Mouse (Mus musculus) gastrocnemius, adult 18-20 months (tissue): ENCODE data around the gene Zfp296. TPM values are rescaled to one million over a fixed set of nuclear protein-coding genes. Genes with fewer than 3 reads are reported as not detected.

Experiments
- DNase-seq: peaks from one replicate; pipeline ENCODE4 v3.0.0; 2021; ENCODE audit warnings: low spot score
- long read RNA-seq, 2 experiments: library from polyadenylated mRNA; stranded (forward); transcript quantifications; one replicate each; pipeline ENCODE4 v2.0.0; 2021
- total RNA-seq, 2 experiments: library from RNA; stranded (reverse); gene quantifications; 2 replicates each; pipeline ENCODE4 v1.2.3; 2021

Gene Zfp296
- total RNA-seq, result under 1 TPM; 0.43 to 0.71 TPM
- long read RNA-seq, experiment 1, result 0 reads
- long read RNA-seq, experiment 2, result 0 reads

DNA sequence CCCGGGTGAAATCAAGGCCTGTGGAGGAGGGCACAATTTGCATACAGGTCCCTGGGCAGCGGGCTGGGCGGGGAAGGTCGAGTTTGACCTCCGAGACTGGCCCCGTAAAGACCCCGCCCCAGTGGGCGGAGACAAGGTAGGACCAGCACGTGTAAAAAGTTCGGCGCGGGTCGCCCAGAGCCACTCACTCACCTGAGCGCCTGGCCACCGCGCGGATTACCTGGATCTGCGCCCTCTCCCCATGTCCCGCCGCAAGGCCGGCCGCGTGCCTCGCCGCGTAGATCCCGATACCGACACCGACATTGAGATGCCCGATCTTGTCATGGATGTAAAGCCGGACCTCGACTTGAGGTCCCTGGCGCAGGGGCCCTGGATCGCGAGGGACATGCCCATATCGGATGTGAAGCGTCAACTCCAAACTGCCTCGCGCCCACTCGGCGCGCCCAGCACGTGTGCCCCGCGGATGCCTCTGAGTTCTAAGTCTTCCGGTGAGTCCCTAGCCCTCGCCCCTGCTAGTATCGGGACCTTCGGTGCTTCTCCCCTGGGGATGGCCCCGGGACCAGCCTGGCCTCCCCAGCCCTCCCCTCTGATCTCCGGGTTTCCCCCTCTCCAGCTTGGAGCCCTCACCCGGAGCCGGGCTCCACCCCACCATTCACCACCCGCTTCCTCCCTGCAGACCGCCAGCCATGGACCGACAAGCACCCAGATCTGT lies at the start of gene Zfp296, which contains the start of gene Gemin7:
Gene Zfp296 (plus strand): TSS at position 147 of the 712 bp plus-strand sequence.
Gene Gemin7 (minus strand): TSS at position 455 of the 712 bp plus-strand sequence.
- peak; percentile 21 for DNase-seq

DNA sequence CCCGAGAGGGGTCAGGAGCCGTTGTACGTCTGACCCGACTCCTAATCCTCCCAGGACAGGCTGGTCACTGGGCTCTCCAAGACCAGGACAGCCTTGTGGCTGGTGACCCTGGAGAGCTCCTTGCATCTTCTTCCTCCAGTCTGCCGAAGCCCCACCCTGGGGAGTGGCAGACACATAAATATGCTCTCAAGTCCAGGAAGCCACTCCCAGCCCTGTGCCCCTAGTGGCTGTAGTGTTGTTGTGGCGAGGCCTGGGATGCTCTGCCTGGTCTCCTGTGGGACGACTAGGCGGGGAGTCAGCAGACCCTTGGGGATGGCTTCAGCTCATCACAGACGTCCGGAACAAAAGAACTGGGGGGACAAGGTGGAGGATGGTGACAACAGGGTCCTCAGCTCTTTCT lies 46.0 kb upstream of the Zfp296 start:
- DNase-seq, result no peak

DNA sequence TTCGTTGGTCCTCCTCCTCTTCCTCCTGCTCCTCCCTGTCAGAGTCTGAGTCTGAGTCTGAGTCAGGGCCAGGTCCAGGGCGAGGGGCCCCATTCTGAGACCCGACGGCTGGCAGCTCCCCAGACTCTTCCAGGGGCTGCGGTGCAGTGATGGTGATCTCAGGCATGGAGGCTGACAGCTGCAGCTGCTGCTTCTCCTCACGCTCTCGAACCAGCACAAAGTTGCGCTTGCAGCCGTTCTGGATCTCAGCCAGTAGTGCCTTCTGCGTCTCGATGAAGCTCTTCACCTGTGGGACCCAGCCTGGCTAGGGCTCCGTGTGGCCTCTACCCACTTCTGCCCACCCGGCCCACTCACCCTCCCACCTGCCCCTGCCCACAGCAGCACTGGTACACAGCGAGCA lies 44.8 kb upstream of the Zfp296 start:
- no peak for DNase-seq

DNA sequence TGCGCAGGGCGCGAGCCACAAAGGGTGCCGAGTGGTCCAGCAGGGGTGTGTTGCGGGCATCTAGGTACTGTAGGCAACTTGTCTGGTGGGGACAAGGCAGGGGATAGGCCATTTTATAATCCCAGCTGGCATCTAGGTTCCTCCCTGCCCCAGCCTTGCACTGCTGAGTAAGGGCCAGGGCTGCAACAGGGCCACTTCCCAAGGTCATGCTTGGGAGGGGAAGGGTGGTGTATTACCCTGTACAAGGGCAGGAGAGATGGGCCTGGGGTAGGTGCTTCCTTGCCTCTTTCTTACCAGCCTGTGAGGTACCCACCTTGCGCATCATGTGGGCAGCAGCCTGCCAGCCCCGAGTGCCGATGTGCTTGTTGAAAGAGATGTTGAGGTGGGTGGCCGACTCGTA lies 42.4 kb upstream of the Zfp296 start:
- no peak for DNase-seq

DNA sequence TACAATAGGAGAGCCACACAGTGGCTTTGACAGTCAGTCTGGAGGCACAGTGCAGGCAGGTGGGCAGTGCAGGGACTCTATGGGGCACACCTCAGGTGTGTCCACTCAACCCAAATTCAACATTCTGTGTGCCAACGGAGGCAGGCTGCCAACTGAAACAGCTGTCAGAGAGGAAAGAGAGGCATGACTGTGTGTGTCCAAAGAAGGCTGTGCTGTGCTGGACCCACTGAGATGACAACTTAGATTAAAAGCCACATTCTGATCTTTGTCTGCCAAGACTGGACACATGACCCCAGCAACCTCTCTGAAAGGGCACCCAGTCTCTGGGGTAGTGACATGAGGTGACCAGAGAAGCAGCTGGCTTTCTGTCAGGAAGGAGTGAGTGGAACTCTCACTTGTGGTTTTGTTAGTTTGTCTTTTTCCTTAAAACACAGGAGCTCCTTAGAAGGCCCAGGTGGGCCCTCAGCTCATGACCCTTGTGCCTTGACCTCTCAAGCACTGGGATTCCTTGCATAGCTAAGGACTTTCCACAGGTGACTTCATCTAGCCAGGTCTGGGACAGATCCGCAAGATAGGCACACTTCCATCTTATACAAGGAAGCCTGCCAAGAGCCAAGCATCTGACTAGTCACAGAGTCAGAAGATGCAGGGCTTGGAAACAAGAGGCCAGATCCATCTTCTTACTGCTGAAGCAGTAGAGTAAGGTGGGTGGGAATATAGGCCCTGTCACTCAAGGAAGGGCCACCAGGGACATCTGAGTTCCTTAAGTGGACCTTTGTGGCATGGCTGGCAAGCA lies 36.1 kb upstream of the Zfp296 start:
- peak; percentile 44 for DNase-seq

DNA sequence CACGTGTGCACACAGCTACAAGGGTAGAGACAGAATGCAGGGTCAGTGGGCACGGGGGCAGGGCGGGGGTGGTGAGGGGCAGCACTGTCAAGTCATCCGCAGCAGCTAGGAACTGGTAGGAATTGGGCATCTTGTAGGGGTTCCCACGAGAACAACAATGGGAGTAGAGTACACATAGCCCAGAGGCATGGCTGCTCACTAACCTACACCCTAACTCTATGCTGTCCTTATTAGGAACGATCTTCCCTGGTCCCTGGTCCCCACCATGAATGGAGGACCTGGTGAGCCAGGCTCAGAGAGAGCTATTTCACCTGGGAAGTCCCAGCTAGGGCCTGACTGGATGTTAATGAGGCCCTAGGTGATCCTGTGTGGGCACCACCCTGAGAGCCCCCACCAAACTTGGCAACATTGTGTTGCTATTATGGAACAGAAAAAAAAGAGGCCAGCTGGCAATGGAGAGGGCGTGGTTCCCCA lies 35.4 kb upstream of the Zfp296 start:
- no peak for DNase-seq

DNA sequence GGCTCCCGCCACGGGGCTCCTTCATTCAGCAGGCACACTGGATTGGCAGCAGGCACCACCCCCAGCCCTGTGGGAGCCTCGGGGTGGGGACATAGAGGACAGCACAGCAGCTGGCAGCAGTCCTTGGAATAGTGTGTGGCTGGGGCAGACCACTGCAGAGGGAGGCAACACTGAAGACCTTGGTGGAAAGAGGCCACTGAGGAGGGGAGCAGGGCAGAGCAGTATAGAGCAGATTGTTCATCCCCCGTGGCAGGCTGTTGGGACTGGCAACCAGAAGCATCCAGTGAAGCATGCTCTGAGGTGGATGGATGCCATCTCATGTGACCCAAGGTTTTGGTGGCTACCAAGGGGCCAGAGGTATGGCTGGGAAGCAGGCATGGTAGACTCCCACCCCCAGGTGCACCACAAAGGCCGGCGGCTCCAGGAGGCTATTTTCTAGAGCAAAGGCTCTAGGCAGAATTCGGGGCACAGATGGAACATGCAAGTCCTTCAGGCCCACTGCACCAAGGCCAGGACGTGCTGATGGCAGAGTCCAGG lies 34.9 kb upstream of the Zfp296 start:
- no peak for DNase-seq

DNA sequence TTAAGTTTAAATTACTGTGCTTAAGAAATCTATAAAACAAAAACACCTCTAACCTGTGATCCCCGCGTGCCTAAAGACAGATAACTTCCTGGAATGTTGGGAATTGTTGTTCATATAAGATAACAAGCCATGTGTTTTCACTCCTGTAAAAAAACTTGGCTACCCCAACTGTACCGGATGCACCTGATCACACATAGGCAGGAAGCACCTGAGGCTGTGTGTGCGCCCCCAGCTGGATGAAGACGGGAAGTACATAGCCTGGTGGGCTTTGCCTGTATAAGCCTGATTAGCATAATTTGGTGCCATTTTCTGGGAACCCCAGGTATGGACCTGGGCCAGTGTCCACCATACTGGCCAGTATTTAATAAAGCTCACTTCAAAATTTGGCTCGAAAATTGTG lies 33.5 kb upstream of the Zfp296 start:
- DNase-seq, result no peak

DNA sequence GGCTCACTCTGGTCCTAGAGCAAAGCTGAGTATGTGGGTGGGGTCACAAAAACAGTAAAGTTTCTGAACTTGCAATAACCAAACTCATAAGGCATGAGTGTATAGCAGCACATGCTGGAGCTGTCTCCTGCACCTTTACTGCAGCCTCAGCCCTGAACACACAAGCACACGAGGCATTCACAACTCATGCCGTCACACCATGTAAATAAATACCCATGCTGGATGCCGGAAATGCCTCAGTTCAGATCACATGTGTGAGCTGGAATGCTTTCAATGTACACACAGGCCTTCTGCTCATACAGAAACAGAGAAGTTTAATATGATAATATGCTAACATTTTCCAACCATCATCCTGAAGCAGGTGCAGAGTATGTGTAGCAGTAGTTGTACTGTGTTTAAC lies 31.1 kb upstream of the Zfp296 start:
- DNase-seq, result no peak

DNA sequence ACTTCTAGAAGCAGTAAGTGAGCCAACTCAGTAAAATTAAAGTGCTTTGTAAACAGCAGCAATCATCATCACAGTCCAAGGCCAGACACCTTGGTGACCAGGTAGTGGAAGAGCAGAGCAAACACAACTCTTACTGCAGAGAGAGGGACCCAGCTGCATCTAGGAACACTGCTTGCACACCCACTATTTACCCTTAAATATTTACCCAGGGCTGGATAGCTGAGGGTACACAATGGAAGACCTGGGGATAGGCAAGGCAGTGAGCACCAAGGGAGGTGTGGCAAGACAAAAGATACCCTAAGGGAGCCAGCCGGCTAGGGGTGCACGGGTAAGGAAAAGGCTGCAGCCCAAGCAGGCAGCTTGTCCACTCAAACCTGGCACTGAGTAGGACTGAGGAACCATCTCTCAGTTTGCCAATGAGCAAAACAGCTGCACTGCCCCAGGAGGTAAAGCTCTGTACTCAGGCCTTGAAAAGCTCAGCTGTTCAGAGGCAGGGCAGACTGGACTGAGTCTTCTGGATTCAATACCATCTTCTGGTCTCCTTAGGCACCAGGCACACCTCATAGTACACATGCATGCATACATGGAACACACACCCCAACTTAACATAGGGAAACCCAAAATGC lies 29.6 kb upstream of the Zfp296 start:
- DNase-seq, result no peak

DNA sequence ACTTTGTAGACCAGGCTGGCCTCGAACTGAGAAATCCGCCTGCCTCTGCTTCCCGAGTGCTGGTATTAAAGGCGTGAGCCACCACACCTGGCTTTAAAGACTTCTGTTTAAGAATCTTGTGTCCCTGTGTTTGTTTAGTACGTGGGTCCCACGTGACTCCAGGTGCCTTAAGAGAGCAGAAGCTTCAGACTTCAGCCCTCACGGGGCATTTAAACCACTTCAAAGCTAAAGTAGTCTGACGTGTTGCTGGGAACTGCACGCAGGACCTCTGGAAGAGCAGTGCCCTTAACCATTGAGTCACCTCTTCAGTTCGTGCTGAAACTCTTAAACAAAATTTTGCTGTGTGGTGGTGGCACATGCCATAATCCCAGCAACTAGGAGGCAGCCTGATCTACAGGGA lies 27.7 kb upstream of the Zfp296 start:
- no peak for DNase-seq

DNA sequence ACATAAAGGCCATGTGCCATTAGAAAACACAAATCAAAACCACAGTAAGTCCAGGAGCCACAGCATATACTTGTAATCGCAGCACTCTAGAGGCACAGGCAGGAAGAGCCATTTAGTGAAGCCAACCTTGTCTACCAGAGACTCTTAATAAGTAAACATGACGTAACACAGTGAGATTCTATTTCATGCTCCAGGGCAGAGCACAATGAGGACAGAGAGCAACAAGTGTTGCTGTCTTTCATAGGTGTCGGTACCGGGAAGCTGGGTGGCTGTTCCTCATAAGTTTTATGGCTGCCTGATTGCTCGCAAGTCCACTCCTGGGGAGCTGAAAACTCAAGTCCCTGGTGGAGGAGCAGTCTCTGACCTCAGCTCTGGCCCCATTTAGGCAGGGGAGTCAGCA lies 25.5 kb upstream of the Zfp296 start:
- no peak for DNase-seq

DNA sequence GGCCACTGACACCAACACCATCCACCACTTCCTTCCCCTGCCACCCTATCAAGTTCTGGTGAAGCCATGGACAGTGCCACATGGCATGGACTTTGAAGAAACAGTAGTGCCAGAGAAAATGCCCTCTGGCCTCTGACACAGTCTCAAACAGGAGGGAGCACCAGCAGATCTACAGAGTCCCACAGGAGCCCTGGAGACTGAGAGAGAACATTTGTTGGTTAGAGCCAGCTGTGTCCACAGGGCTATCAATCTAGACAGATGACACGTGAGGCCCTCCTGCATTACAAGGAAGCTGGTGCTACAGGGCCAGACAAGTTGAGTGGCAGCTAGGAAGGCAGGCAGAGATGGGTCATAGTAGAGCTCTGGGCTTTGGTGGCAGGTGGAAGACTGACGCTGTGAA lies 24.6 kb upstream of the Zfp296 start:
- DNase-seq, result no peak

DNA sequence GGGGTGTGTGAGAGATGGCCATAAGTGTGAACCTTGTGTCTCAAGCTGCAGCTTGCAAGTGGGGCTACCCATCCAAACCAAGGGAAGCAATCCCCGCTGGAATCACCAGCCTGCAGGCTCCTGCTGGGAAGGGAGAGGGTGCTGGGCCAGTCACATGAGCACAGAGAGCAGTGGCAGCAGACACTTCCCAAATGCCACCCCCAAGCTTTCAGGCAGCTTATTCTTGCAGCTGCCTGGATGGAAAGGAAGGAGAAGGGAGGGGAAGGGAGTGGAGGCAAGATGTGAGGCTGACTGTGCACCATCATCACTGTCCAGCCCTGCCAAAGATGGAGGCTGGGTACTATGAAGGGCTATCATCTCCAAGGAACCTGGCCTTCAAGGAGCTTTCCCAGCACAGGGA lies 22.9 kb upstream of the Zfp296 start:
- DNase-seq, result no peak

DNA sequence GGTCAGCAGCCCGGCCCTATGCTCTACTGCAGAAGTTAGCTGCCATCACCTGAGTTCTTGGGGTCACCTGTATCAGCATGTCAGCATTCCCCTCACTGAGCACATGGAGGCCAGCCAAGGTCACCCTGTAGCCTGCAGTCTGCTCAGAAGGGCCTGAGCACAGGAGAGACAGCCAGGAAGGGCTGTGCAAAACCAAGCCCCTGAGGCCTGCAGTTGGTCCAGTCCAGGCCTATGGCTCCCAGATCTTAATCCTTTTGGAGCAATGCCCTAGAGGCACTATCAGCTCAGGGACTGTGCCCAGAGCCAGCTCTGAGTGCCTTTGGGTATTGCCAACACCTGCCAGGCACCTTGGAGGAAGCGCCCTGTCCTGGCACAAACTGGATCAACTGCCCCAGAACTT lies 20.0 kb upstream of the Zfp296 start:
- DNase-seq, result peak; percentile 53

DNA sequence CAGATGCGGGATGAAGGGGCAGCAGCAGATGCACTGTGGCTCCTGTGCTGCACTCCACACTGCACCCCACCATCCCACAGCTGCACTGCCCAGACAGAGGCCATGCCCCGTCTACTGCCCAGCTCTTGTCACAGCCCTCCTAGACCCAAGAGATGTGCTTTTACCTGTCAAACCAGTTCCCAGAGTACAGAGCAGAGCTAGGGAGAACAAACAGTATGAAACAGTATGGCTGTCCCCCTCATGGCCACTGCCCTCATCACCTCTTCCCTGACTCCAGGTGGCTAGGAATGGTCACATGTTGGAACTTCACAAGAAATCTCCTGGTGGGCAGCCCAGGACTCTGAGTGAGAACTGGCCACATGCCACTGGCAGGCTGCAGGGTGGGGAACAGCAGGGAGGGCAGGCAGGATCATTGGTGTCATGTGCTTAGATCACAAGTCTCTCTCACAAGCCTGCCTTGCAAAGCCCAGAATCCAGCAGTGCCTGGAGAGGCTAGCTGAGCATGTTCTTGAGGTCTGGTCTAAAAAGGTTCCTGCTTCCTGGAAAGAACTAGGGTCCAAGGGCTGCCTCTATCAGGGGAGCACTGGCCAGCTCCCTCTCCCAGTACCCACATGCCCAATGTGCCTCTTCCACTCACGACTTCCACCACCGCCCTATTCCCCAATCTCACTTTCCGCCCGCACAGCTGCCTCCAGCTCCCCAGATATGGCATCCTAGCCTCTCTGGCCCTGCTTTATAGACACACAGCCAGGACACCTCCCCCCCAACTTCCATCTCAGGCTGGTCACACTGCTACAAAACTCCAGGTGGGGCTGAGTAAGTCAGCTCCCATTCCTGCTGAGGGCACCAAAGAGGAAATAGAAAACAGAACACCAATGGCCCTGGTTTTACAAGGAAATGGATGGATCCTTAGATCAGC lies 18.8 kb upstream of the Zfp296 start:
- DNase-seq, result peak; percentile 51

DNA sequence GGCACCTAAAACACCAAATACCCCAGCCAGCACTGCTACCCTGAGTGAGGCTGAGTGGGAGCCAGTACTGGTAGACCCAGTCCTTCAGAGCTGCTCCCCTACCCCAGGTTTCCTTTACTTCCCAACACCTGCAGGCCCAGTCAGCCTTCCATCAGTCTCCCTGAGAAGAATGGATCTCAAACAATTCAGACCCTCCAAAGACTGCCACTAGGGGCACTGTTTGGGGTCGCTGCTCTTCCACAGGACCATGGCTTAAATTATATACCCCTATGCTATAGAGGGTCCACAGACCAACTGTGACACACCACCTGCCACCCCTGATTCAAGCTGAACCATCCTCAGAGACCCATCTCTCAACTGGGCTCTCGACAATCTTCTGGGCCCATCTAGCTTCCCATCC lies 18.1 kb upstream of the Zfp296 start:
- no peak for DNase-seq

DNA sequence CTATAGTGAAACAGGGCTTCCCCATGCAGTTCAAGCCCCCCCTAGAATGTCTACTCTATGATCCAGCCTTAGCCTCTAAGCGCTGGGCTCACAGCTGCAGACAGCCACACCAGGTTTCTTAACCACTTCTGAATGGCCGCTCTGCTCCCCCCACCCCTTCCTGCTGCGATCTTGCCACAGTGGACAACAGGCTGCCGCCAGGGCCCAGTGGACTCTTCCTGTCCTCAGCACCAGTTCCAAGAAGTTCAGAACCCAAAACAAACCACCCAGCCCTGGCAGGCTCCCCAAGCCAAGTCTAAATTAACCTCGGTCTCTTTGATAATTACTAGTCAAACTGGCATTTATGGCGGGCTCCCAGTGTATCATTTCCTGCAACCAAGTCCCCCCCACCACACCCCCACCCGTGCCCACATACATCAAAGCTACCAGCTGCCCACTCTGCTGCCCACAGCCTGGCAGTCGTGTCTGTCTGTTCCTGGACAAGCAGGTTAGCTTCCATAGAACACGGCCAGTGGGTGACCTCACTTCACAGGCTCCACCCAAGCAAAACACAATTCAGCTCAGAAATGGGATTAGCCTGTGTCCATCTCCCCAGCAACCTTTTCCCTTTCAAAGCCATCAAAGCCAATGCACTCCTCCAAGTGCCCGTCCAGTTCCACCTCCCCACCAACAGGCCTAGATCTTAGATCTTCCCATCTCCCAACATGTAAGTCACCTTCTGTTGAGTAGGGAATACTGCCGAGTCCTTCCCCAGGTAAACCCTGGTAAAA lies 16.4 kb upstream of the Zfp296 start:
- DNase-seq, result no peak

DNA sequence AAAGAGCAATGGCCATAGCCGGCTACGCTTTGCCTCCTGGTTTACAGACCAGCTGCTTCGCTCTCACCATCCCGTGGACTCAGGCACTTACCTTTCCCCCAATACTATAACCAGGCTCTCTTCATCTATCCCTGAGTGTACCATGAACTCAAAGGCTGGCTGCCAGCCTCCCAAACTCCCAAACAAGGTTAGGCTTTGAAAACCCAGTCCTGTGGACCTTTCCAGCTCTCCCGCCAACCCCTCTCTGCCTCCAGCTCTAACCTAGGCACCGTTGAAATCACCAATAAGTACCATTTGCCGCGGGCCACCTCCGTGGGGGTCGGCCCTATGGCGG lies 15.7 kb upstream of the Zfp296 start:
- DNase-seq, result no peak
